Mouse (Mus musculus): Measurements from ENCODE around the gene Sec63. TPM values are rescaled to one million over a fixed set of nuclear protein-coding genes. Genes with fewer than 3 reads are reported as not detected.

Sec63 gene
- total RNA-seq, 2 experiments from 2014 or later: 53.4 to 84.2 TPM

DNA sequence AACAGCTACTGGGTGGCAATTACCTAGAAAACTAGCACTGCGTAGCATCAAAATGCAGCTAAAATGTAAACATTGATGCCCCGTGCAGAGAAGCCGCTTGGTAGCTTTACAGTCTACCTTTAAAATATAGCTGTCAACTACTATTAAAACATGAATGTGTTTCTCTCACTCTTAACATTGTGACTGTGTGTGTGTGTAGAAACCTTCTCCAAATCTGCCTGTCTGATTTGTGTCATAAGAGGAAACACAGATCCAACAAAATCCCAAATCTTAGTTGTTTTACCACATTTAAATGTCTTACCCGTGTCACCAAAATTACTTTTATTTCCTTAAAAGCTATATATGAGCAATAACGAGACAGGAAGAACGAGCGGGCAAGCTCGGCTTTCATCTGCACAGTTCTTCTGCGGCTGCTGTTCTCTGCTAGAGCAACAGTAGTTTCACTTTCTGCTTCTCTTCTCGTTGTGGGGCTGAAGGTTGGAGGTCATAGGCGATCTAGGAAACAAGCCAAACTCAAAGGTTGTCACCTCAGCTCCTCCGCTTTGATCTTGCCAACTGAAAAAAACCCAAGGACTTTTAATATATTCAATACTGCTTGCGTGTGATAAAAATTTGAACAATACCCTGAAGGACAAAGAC lies 100.9 kb downstream of the Sec63 start:
- peak in 1 of 2 experiments; percentile 42 for DNase-seq (ENCODE audit: low spot score in 2 of 2)

DNA sequence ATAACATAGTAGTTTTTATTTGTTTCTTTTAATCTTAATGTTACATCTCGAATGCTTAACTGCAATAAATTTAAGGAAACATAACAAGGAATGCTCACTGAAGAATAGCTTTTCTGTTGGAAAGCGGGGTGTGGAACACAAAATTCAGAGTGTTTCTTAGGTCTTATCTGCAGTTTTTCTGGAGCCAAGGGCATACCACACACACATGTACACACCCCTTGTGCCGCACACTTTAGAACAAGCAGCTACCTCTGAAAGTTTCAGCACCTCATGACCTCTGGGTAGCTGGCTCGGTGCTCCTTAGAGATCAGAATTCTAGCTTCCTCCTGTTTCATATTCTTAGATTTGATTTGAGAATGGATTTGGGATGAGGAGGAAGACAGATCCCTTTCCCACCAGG lies 101.5 kb downstream of the Sec63 start:
- no peak for DNase-seq (ENCODE audit: low spot score in 2 of 2)

DNA sequence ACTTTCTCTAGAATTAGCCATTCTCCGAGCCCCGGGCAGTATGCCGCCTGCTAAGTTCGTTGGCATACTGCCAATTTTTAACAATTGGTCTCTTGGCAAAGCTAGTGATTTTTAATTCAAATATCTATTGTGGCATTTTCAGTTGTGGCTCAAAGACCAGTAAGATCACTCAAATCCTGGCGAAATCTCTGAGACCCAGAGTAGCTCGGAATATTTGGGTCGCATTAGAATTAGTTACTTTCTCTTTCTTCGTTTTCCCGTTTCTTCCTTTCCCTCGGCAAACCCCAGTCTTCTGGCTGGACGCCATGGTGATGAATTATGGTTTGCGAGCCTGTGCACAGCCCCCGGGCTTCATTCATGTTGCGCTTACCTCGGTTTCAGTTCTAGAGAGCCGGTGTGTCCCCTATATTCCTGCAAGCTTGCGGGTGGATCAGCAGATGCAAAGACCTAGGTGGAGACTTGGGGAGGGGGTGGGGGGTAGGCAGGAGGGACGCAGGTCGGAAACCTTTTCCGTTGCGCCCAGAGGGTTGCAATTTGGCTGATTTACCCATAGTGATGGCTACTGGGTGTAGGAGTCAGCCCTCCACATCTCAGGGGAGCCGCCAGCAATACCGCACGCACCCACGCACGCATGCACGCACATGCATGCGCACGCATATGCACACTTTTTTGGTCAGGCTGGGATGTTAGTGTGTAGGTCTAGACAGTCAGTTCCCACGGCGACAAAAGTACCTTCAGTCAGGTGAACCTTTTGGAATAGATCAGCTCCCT lies 102.5 kb downstream of the Sec63 start:
- DNase-seq (ENCODE audit: low spot score in 2 of 2): peak; percentile 51 to 56

DNA sequence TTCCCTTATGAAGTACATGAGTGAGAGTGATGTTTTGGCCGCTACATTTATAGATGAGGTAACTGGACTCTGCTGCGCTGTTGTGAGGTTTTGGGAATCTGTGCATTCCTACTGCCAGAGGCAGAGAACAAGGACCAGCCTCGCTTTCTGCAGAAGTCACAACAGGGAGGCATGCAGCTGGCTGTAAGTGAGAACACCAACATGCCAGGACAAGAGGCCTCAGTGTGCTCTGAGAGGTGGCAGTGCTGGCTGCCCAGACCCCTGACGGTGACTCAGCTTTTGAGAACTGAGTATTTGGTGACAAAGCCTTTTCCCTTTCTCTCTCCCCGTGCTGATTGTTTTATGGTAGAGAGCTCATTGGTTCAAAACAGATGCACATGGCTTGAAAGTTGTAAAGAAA lies 103.4 kb downstream of the Sec63 start:
- DNase-seq (ENCODE audit: low spot score in 2 of 2): peak in 1 of 2 experiments; percentile 12

DNA sequence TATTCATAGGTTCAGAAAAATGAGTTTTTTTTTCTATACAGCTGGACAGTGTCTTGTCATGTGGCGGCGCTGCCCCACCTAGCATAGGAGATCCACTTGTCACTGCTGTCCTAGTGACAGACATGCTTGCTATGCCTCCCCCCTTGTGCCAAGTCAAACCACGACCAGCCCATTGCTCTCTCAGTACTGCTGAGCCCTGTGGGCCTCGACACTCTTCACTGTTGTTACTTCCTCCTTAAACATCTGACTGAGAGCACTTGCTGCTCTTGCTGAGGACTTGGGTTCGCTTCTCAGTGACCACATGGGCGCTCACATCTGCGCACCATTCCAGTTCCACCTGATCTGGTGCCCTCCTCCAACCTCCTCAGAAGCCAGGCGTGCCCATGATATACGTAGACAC lies 107.1 kb downstream of the Sec63 start:
- no peak for DNase-seq (ENCODE audit: low spot score in 2 of 2)

DNA sequence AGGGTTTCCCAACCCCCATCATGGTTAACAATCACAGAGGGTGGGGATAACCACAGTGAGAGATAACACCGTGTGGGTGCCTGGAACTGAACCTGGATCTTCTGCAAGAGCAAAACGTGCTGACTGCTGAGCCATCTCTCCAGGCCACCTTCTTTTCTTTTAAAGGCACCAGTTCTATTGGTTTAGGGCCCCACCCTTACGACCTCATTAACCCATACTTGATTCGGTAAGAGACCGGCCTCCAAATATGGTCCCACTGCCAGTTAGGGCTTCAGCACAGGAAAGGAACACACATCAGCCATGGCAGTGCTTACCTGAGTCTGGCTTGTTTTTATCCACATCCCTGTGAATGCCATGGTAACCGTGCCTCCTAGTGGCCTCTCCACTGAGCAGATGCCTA lies 108.2 kb downstream of the Sec63 start:
- DNase-seq (ENCODE audit: low spot score in 2 of 2): no peak

DNA sequence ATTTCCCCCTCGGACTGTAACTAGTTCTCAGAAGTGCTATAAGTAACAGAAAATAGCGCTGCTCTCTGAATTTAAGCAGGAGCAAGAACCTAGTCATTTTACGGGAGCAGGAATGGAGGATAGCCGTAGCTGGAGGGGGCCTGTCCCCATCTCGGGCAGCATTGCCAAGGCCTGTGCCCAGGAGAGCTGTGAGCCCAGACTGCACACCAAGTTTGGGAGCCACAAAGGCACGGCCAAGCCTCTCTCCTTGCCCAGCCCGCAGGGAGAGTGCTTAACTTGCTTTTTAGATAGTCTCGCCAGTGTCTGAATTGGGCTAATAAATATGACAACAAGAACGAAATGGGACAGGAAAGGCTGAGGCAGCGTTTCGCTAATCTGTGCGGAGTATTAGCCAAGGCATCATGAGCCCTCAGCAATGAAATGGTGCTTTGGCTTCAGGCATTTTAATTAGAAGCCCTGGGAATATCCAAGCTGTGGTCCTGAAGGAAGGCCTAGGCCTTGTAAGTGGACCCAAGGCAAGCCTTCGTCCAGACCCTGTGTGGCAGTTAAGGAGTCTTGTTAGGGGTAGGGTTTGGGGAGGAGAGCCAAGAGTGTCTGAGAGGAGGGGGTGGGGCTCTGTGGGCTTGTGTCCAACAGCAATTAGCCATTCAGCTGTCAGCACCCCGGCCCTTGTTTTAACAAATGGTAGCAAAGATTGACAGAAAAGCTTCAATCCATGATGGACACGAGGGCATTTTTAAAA lies 111.1 kb downstream of the Sec63 start:
- DNase-seq (ENCODE audit: low spot score in 2 of 2): no peak

- no peak for DNase-seq (ENCODE audit: low spot score in 2 of 2)
Measured at GRCm38 (mm10) chr10:42873077-42873595, 111.8 kb downstream of the Sec63 start.

DNA sequence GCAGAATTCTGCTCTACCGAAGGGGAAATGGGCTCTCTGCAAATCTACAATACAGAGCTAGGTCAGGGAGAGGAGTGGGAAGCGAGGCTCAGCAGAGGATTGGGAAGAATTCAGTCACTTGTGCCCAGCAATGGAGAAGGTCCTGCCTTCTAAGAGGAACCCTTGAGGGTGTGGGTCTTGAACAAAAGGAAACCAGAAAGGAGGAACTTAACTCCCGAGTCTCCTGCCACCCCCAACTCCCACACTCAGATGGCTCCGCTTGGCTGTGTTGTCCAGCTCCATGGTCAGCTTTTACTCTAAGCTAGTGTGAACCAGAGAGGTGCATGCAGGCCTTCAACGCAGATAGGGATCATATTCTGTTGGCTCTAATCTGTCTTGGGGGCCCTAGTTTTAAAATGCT lies 114.9 kb downstream of the Sec63 start:
- no peak for DNase-seq (ENCODE audit: low spot score in 2 of 2)

- no peak for DNase-seq (ENCODE audit: low spot score in 2 of 2)
Measured at GRCm38 (mm10) chr10:42879269-42879681, 118.0 kb downstream of the Sec63 start.

DNA sequence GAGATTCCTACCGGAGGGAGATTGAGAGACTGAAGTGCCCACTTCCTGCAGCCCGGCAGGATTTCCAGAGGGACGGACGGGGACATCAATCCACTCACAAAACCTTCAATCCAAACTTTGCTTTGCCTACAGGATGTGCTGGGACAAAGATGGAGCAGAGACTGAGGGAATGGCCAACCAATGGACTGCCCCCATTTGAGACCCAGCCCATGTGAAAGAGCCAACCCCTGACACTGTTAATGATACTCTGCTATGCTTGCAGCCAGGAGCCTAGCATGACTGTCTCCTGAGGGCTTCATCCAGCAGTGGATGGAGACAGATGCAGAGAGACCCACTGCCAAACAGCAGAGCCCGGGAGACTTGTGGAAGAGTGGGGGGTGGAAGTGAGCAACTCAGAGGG lies 118.4 kb downstream of the Sec63 start:
- no peak for DNase-seq (ENCODE audit: low spot score in 2 of 2)

Other genes with a start within 250 kb of the Sec63 start
- not detected for gene Nr2e1, start 177.9 kb upstream of the Sec63 start, total RNA-seq (2021)
- 10 to 100 TPM; 23.4 to 25.8 TPM for gene Ostm1, start 177.7 kb upstream of the Sec63 start, total RNA-seq (2021)
- 1 to 10 TPM; 1.4 to 2.3 TPM for gene Scml4, start 98.9 kb downstream of the Sec63 start, total RNA-seq (2021)